Mouse (Mus musculus): Measurements from ENCODE around the gene Abhd15. TPM values are rescaled to one million over a fixed set of nuclear protein-coding genes. Genes with fewer than 3 reads are reported as not detected.

Gene Abhd15
- total RNA-seq, 2 experiments from 2014 or later = 26.1 to 27.5 TPM

GRCm38 (mm10) chr11:77493512-77494343, 21.2 kb upstream of the Abhd15 start, which contains the start of gene Git1:
Git1 (plus strand) TSS chr11:77493562.
- DNase-seq = peak; percentile 73

DNA sequence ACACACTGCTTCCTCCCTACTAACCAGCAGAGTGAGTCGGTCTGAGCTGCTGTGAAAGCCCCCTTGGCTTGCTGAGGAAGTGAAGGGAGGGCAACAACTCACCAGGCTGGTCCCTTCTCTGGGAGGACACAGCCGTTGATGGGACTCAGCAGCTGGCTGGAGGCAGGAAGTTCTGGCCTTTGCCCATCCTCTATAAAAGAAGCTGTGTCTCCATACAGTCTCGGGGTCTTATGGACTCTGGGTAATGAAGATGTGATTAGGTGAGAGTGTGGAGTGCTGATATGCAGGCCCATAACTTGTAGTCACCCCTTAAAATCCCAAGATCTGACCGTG, 20.6 kb upstream of the Abhd15 start:
- no peak for DNase-seq

DNA sequence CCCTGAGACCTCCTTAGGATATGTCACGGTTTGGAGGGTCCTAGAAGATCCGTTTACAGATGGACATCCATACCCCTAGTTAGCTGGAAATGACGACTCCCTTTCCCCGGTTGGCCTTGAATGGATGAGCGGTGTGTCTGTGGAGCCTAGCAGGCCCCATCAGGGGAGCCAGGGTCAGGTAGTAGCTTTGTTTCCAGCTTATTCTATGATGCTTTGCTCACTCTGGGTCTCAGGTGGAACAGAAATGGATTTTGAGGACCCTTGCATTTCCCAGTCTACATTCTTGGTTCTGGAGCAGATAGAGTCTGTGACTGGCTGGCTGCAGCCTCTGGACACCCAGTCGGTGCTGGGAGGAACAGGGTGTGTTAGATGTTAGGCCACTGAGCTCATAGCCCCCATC, 20.1 kb upstream of the Abhd15 start:
- peak; percentile 1 for DNase-seq

DNA sequence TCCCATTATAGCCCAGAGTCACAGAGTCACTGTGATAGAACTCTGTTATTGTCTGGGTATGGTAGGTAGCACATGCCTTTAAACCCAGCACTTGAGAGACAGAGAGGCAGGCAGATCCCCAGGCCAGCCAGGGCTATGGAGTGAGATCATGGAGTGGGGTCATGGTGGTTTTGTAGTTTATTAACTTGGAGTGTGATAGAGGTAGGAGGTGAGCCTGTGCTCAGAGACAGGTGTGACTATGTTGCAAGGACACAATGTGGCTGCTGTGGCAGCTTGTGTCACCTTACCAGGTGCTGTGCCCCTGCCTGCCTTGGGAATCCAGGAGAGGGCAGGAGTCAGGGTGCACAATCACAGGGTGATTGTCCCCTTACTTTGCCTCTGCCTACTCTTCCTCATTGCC, 19.4 kb upstream of the Abhd15 start:
- DNase-seq = peak; percentile 1

- DNase-seq = peak; percentile 73
Measured at GRCm38 (mm10) chr11:77497341-77497756, 17.6 kb upstream of the Abhd15 start.

DNA sequence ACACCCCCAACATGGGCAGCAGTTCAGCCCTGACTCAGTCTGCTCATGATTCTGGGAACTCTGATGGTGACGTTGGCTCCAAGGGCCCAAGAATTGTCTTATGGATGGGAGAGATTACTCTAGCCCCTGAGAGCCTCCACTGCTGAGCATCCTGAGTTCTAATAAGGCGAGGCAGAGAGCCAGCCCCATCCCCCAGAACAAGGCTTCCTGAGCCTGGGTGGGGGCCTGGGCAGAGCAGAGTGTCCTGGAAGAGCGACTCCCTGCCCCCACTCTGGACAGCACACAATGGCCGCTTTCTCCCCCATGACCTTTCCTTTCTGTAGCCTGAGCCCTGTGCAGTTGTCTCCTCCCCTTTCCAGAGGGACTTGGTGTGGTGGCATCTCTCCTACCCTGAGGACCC, 17.1 kb upstream of the Abhd15 start:
- no peak for DNase-seq

- no peak for DNase-seq
Measured at GRCm38 (mm10) chr11:77498261-77499139, 16.4 kb upstream of the Abhd15 start.

GRCm38 (mm10) chr11:77499354-77499753, 15.6 kb upstream of the Abhd15 start:
- DNase-seq = no peak

DNA sequence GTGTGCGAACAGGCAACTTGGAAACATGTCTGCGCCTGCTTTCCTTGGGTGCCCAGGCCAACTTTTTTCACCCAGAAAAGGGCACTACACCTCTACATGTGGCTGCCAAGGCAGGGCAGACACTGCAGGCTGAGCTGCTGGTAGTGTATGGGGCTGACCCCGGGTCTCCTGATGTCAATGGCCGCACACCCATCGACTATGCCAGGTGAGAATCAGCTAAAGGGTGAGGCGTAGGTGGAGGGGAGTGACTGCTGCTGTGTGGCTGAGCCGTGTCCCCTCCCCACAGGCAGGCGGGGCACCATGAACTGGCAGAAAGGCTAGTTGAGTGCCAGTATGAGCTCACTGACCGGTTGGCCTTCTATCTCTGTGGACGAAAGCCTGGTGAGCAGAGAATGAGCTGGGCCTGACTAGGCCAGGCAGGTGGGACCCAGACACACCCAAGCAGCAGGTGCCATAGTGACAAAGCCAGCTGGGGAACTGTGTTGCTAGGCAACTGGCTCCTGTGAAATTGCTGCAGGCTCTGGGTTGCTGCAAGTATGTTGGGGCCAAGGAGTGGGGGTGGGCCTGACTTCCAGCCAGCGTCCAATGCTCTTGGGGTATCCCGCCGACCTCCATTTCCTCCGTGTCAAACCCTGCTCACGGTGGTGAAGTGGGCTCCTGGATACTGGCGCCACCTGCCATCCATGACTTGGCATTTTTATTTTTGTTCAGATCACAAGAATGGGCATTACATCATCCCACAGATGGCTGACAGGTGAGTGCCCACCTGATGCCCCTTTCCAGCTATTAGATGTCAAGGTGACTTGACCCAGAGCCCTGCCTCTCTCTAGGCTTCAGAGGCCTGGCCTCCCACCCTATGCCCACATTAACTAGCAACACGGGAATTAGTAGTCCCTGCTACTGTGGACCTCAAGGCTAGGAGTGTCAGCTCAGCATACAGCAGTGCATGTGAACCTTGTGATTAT, 14.3 kb upstream of the Abhd15 start:
- no peak for DNase-seq

- DNase-seq = peak; percentile 84
Measured at GRCm38 (mm10) chr11:77501392-77501791, 13.5 kb upstream of the Abhd15 start.

DNA sequence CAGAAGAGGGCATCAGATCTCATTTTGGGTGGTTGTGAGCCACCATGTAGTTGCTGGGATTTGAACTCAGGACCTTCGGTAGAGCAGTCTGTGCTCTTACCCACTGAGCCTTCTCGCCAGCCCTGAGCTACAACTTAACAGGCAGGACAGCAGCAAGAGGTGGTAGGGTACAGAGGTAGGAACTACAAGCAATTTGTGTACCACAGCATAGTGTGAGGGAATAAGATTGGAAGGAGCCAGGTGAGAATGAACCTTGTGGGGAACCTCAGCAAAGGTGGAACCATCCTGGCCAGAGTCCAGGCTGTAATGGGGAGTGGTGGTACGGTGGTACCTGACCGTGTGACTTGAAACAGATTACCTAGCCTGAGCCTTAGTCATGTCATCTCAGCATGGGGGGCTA, 12.9 kb upstream of the Abhd15 start:
- DNase-seq = no peak

GRCm38 (mm10) chr11:77502481-77502880, 12.4 kb upstream of the Abhd15 start:
- no peak for DNase-seq

DNA sequence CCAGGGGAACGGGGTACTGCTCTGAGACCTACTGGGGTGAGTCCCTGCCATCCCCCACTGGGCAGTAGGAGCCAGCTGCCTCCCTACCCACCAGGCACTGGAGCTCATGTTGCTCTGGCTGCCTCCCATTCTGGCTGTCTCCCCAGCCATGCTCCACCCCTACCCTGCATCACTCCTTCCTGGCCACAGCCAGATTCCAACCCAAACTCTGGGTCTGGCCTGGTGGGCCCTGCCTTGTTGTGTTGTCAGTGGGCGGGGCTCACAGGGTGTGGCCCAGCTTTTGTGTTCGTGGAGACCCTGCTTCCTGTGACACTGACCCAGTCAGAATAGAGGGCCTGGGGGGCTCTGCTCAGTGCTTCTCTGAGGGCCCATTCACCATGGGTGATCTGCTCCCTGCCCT, 11.4 kb upstream of the Abhd15 start:
- no peak for DNase-seq

DNA sequence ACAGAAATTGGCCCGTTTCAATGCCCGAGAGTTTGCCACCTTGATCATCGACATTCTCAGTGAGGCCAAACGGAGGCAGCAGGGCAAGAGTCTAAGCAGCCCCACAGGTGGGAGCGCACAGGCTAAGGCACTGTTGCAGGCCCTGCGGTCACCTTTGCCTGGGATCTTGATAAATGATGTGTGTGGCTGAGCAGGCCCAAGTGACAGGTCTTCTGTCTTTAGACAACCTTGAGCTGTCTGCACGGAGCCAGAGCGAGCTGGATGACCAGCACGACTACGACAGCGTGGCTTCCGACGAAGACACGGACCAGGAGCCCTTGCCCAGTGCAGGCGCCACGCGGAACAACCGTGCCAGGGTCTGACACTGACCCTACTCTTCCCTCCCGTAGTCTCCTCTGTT, 10.5 kb upstream of the Abhd15 start:
- no peak for DNase-seq

DNA sequence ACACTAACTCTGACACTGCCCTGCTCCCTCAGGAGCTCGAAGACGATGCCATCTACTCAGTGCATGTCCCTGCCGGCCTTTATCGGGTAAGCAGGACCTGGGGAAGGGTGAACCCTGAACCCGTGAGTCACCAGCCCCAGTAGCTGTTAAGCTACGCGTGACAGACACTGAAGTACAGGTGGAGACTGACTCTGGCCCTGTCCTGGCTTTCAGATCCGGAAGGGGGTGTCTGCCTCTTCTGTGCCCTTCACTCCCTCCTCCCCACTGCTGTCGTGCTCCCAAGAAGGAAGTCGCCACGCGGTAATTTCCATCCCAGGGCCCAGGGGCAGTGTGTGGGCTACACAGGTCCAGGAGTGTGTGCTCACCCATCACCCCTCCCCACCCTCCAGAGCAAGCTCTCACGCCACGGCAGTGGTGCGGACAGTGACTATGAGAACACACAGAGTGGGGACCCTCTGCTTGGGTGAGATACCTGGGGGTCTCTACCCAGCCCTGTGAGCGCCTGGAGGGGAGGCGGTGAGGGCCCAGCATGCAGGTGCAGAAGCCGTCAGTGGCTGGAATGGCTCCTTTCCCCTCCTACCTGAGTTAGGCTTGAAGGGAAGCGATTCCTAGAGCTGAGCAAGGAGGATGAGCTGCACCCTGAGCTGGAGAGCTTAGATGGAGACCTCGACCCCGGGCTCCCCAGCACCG, 9.5 kb upstream of the Abhd15 start:
- no peak for DNase-seq

DNA sequence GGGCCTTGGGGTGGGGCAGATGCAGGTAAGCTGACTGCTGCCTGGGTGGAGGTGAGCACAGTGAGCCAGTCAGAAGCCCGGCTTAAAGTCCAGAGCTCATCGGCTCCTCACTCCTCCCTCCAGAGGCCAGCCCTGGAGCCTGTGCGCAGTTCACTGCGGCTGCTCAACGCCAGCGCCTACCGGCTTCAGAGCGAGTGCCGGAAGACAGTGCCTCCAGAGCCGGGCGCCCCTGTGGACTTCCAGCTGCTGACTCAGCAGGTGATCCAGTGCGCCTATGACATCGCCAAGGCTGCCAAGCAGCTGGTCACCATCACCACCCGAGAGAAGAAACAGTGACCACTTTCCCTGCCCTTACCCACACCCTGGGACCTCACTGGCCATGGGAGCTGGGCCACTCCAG, 8.6 kb upstream of the Abhd15 start:
- no peak for DNase-seq

DNA sequence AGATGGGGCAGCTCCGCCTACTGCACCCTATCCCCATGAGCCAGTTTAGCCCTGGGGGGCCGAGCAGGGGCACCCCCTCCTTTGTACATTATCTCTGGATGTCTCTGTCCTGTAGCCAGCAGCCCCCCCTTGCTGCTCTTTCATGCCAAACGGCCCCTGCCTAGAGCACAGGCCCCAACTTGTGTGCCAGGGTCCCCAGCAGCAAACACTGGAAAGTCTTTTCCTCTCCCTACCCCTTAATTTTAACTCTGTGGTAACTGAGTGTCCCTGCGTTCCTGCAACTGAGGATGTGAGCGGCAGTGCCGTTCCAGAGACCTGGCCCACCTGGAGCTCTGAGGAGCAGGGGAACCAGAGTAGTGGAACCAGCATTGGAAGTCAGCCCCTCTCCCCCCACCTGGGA, 8.0 kb upstream of the Abhd15 start:
- no peak for DNase-seq

GRCm38 (mm10) chr11:77507426-77507825, 7.5 kb upstream of the Abhd15 start:
- no peak for DNase-seq

DNA sequence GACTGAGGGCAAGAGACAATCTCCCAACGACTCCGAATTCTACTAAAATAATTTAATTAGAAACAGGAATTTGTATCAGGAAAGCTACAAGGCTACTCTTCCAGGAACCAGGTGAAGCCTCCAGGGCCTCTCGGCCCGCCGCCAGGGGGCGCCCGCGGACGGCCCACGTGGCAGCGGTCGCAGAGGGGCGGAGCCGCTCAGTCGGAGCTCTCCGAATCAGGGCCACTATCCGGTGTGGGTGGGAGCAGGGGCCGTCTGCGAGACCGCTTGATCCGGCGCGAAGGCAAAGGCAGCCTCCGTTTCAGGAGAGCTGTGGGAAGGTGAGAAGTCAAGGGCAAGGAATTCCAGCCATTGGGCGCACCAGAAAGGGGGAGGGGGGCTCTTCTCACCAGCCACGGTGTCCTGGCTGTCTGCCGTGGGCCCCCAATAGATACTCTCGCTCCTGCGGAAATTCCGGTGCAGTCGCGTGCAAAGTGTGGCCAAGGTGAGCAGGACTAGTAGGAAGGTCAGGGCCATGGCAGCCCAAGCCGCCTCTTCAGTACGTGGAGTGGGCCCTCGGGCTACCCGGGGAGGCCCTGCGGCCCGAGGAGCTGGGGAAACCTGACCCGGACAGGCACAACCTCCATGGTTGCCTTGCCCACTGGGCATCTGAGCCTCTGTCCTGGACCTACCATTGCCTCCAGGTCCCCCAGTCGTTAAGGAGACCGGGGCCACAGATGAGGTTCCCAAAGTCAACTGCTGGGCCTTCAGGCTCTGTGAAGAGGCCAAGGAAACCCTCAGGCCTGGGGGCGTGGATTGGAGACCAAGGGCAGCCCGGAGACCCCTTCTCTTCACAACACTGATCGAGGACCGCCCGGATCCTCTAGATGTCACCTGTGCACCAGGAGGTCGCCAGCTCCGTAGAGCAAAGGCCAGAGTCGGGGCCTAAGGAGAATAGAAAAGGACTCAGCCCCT, 6.6 kb upstream of the Abhd15 start:
- DNase-seq = peak; percentile 94

DNA sequence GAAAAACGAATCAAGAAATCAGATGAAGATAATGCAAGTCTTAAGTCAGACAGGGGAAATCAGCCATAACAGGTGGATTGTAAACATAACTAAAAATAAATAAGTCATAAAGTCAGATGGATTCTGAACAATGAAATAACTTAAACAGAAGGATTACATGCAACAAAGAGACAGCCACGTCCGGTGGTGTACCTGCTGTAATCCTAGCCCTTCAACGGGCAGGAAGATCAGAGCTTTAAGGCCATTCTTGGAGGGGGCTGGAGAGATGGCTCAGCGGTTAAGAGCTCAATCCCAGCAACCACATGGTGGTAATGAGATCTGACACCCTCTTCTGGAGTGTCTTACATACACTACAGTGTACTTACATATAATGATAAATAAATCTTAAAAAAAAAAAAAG, 3.6 kb upstream of the Abhd15 start:
- no peak for DNase-seq

Data from adrenal gland, postnatal 10 days (tissue).